Mouse (Mus musculus): ENCODE data around the gene Dync1li2. TPM values are rescaled to one million over a fixed set of nuclear protein-coding genes. Genes with fewer than 3 reads are reported as not detected.

The Dync1li2 gene
- 10.9 and 11.0 TPM in 2 replicates for polyA plus RNA-seq (2012; rRNA removed)

GRCm38 (mm10) chr8:104442299-104443124, at the start of gene Dync1li2:
Gene Dync1li2 (minus strand): TSS chr8:104443047.

DNA sequence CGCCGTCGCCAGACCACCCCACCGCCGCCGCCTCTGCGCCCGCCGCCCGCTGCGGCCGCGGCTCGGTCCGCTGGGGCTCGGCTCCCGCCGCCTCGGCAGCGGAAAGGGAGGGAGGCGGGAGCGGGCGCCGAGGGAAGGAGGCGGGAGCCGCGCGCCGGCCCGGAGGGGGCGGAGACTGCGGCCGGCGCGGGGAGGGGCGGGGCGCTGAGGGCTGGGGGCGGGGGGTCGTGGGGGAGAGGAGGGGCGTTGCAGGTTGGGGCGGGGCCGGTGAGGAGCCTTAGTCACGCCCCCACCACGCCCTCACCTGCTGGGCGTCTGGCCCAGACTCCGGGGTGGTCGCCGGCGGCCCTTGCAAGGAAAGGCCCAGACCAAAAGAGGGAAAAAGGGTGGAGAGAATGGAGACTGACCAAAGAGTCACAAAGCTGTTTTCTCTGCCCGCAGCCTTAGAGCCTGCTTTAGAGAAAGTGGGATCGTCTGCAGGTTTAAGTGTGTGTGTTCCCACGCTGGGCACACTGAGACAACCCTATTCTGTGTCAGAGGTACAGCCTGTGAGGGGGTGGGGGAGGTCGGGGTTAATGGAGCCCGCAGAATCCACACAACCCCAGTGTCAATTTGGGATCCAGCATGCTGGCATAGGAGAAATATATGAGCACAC, 47.0 kb downstream of the Dync1li2 start, which contains the start of gene Cmtm4:
Gene Cmtm4, minus strand, starts transcription at position 105 of the 655 bp plus-strand sequence.

Other genes with a start within 250 kb of the Dync1li2 start
- gene Tk2, start 194.5 kb downstream of the Dync1li2 start, polyA plus RNA-seq (2012; rRNA removed): 3.5 and 4.3 TPM in 2 replicates
- gene Cklf, start 192.2 kb downstream of the Dync1li2 start, polyA plus RNA-seq (2012; rRNA removed): 12.9 and 13.1 TPM in 2 replicates
- gene Cmtm2a, start 149.9 kb downstream of the Dync1li2 start, polyA plus RNA-seq (2012; rRNA removed): not detected in 2 replicates
- gene Gm45711, start 133.0 kb downstream of the Dync1li2 start, polyA plus RNA-seq (2012; rRNA removed): not detected in 2 replicates
- gene Cmtm1, start 132.9 kb downstream of the Dync1li2 start, polyA plus RNA-seq (2012; rRNA removed): not detected in 2 replicates
- gene Gm11020, start 121.5 kb downstream of the Dync1li2 start, polyA plus RNA-seq (2012; rRNA removed): not detected in 2 replicates
- not detected in 2 replicates for gene Cmtm2b, start 120.8 kb downstream of the Dync1li2 start, polyA plus RNA-seq (2012; rRNA removed)
- 11.8 and 14.0 TPM in 2 replicates for gene Cmtm3, start 103.6 kb downstream of the Dync1li2 start, polyA plus RNA-seq (2012; rRNA removed)
- 1.7 and 2.1 TPM in 2 replicates for gene Cmtm4, start 47.2 kb downstream of the Dync1li2 start, polyA plus RNA-seq (2012; rRNA removed)
- 0.01 and 0.02 TPM in 2 replicates for gene Terb1, start 66.9 kb upstream of the Dync1li2 start, polyA plus RNA-seq (2012; rRNA removed)
- 26.9 and 27.7 TPM in 2 replicates for gene Nae1, start 91.6 kb upstream of the Dync1li2 start, polyA plus RNA-seq (2012; rRNA removed)
- gene Car7, start 91.6 kb upstream of the Dync1li2 start, polyA plus RNA-seq (2012; rRNA removed): 3.9 and 4.9 TPM in 2 replicates
- gene Pdp2, start 148.4 kb upstream of the Dync1li2 start, polyA plus RNA-seq (2012; rRNA removed): 1.7 and 1.8 TPM in 2 replicates
- 0.02 and 0.05 TPM in 2 replicates for gene Cdh16, start 181.3 kb upstream of the Dync1li2 start, polyA plus RNA-seq (2012; rRNA removed)
- 0.18 and 0.70 TPM in 2 replicates for gene Rrad, start 188.3 kb upstream of the Dync1li2 start, polyA plus RNA-seq (2012; rRNA removed)
- 29.5 and 30.0 TPM in 2 replicates for gene Ciao2b, start 198.9 kb upstream of the Dync1li2 start, polyA plus RNA-seq (2012; rRNA removed)

Data from liver, embryonic 14 days (tissue).